ENCODE assay signal across 25 mouse cellular contexts in the genomic region with DNA sequence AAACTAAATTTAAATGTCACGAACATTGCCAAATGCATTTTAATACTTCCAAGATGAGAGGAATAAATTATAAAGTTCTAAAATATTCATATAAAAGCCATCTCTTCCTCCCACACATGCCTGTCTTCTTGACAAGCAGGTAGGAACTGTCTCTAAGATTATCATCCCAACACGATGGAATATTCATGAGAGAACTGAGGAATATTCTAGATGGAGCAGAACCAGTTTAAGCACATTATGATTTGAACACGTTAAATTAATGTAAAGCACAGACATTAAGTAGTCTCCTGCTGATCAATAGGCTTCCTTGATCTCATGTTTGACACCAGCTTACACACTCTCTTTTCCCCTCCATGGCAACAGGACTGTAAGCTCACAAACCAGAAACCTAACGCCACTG. TPM values are rescaled to one million over a fixed set of nuclear protein-coding genes. Genes with fewer than 3 reads are reported as not detected.
A peak's percentile ranks its signal among the peaks of the same experiment; 100 is the strongest.
DNase-seq lines count a peak whose midpoint lies in the region; ATAC-seq and TF ChIP-seq lines count a peak whose summit lies in the region.
"Had no signal": no experiment of that assay in that cellular context is flagged by ENCODE, and none has a peak within 500 bp of the region (broad histone marks: within the 10 kb centered on the region; RNA-seq: fewer than 3 reads in every experiment).

No protein-coding gene starts in this region.

- H3K9me3 ChIP-seq in forebrain, embryonic 13.5 days (replicated peaks), result no peaks in the 10 kb centered on the region
- no peaks in the 10 kb centered on the region for H3K9me3 ChIP-seq in forebrain, embryonic 10.5 days
- no peaks in the 10 kb centered on the region for H3K9me3 ChIP-seq in forebrain, embryonic 16.5 days (ENCODE audit: control insufficient read depth, low read length)
- H3K9me3 ChIP-seq: embryonic facial prominence, embryonic 10.5 days; embryonic facial prominence, embryonic 13.5 days; hindbrain, embryonic 12.5 days; hindbrain, embryonic 15.5 days had no signal

- H3K9ac ChIP-seq in forebrain, embryonic 13.5 days, result no peak overlapping the region
- no peak overlapping the region for H3K9ac ChIP-seq in heart, adult 2 months (ENCODE audit: low read depth, low read length)
- H3K9ac ChIP-seq in forebrain, embryonic 16.5 days (replicated peaks; ENCODE audit: low read depth, low read length), result no peak overlapping the region
- H3K9ac ChIP-seq: embryonic facial prominence, embryonic 13.5 days; hindbrain, embryonic 12.5 days; hindbrain, embryonic 15.5 days had no signal

- no peak for TF ChIP-seq POLR2A in heart, adult 2 months (IDR thresholded peaks at IDR 0.05; ENCODE audit: insufficient read depth, low read depth, low read length)

- DNase-seq in forebrain, embryonic 10.5 days (ENCODE audit: extremely low spot score, low spot score), result no peak
- peak; percentile 6 for DNase-seq in heart, adult 11 months
- no peak for DNase-seq in heart, adult 2 months
- DNase-seq in thymus, postnatal 10 days (ENCODE audit: low spot score in 2 of 2), result no peak
- DNase-seq: adrenal gland, adult 8-10 months; adrenal gland, postnatal 25 days; cerebellum, adult 11 months; cerebellum, adult 2 months; cerebellum, adult 9-11 months; cerebellum, postnatal 25 days; embryo, embryonic 11 days; gastrocnemius, adult 2 months; gastrocnemius, postnatal 14 days; kidney, adult 2 months had no signal

- ATAC-seq in forebrain, embryonic 13.5 days, result peak; percentile 66; the same call in 1 of the 2 replicates
- ATAC-seq in forebrain, embryonic 16.5 days, result peak; percentile 64
- ATAC-seq: activated CD4-positive, CD25-positive, alpha-beta regulatory T cell, adult 4 months; intestine, postnatal 0 days had no signal

- H3K36me3 ChIP-seq in forebrain, embryonic 13.5 days (ENCODE audit: poor library complexity, severe bottlenecking), result no peaks in the 10 kb centered on the region
- no peaks in the 10 kb centered on the region for H3K36me3 ChIP-seq in forebrain, embryonic 10.5 days (replicated peaks)
- H3K36me3 ChIP-seq in heart, adult 2 months (ENCODE audit: control insufficient read depth, insufficient read depth, low read length), result no peaks in the 10 kb centered on the region
- no peaks in the 10 kb centered on the region for H3K36me3 ChIP-seq in forebrain, embryonic 16.5 days (ENCODE audit: control insufficient read depth, insufficient read depth)
- H3K36me3 ChIP-seq: embryonic facial prominence, embryonic 10.5 days; embryonic facial prominence, embryonic 13.5 days; hindbrain, embryonic 12.5 days had no signal

- no peaks in the 10 kb centered on the region for H3K79me2 ChIP-seq in heart, adult 2 months (replicated peaks; ENCODE audit: control insufficient read depth, insufficient read depth, low read length)

- H3K27ac ChIP-seq in forebrain, embryonic 13.5 days, result no peak overlapping the region
- H3K27ac ChIP-seq in forebrain, embryonic 10.5 days, result no peak overlapping the region
- no peak overlapping the region for H3K27ac ChIP-seq in heart, adult 2 months
- H3K27ac ChIP-seq in forebrain, embryonic 16.5 days (ENCODE audit: low read length), result 0 out of 2 replicates have a peak overlapping the region, but pooled peaks have one; percentile 5
- H3K27ac ChIP-seq: embryonic facial prominence, embryonic 10.5 days; embryonic facial prominence, embryonic 13.5 days; gastrocnemius, adult 2 months; hindbrain, embryonic 12.5 days; hindbrain, embryonic 15.5 days had no signal

- no peak overlapping the region for H3K4me3 ChIP-seq in forebrain, embryonic 13.5 days
- no peak overlapping the region for H3K4me3 ChIP-seq in forebrain, embryonic 10.5 days
- H3K4me3 ChIP-seq in heart, adult 2 months, result no peak overlapping the region
- no peak overlapping the region for H3K4me3 ChIP-seq in forebrain, embryonic 16.5 days (replicated peaks; ENCODE audit: low read length)
- H3K4me3 ChIP-seq: embryonic facial prominence, embryonic 10.5 days; embryonic facial prominence, embryonic 13.5 days; erythroblast, embryonic 14.5 days; gastrocnemius, adult 2 months; hindbrain, embryonic 12.5 days; hindbrain, embryonic 15.5 days had no signal

- TF ChIP-seq EP300 in heart, adult 2 months (IDR thresholded peaks at IDR 0.05; ENCODE audit: insufficient read depth, low read depth, low read length), result no peak

- intact Hi-C loops in heart, adult 2 months (cut with DNase I), result no loop called here

- no peaks in the 10 kb centered on the region for H3K27me3 ChIP-seq in forebrain, embryonic 13.5 days
- no peaks in the 10 kb centered on the region for H3K27me3 ChIP-seq in forebrain, embryonic 10.5 days (ENCODE audit: poor library complexity, severe bottlenecking)
- H3K27me3 ChIP-seq in heart, adult 2 months (ENCODE audit: control insufficient read depth, insufficient read depth, low read length), result no peaks in the 10 kb centered on the region
- no peaks in the 10 kb centered on the region for H3K27me3 ChIP-seq in forebrain, embryonic 16.5 days (replicated peaks; ENCODE audit: control insufficient read depth, insufficient read depth, low read length)
- H3K27me3 ChIP-seq: embryonic facial prominence, embryonic 13.5 days; hindbrain, embryonic 12.5 days; hindbrain, embryonic 15.5 days had no signal

- TF ChIP-seq CTCF in heart, adult 2 months (IDR thresholded peaks at IDR 0.05), result no peak

- 76% methylated on average over 4 of the region's 4 CpGs for WGBS in forebrain, embryonic 13.5 days
- WGBS in forebrain, embryonic 10.5 days, result 91% methylated on average over 4 of the region's 4 CpGs
- 77% methylated on average over 4 of the region's 4 CpGs for WGBS in heart, adult 2 months
- 65% methylated on average over 4 of the region's 4 CpGs for WGBS in forebrain, embryonic 16.5 days

- 0 out of 2 replicates have a peak, but pooled peaks cover 7% of the 10 kb centered on the region for H3K4me1 ChIP-seq in forebrain, embryonic 13.5 days
- peaks cover 8% of the 10 kb centered on the region for H3K4me1 ChIP-seq in forebrain, embryonic 10.5 days
- no peaks in the 10 kb centered on the region for H3K4me1 ChIP-seq in heart, adult 2 months (ENCODE audit: control insufficient read depth, insufficient read depth, low read length)
- peaks cover 16% of the 10 kb centered on the region for H3K4me1 ChIP-seq in forebrain, embryonic 16.5 days (replicated peaks; ENCODE audit: control insufficient read depth, insufficient read depth, low read length)
- H3K4me1 ChIP-seq: hindbrain, embryonic 15.5 days had no signal

- no peak overlapping the region for H3K4me2 ChIP-seq in forebrain, embryonic 13.5 days
- H3K4me2 ChIP-seq in forebrain, embryonic 16.5 days (ENCODE audit: low read length), result no peak overlapping the region
- H3K4me2 ChIP-seq: embryonic facial prominence, embryonic 13.5 days; heart, embryonic 11.5 days; hindbrain, embryonic 12.5 days; hindbrain, embryonic 15.5 days had no signal

RNA-seq across cellular contexts. Expression of a gene that starts 41.7 kb away (rescaled TPM):
- polyA plus RNA-seq in forebrain, embryonic 13.5 days (2015; fragmentation: Nextera tagmentation; extraction: Ambion mirVana), result 12.1 and 14.2 TPM in 2 replicates
- polyA plus RNA-seq in forebrain, embryonic 10.5 days (2016; fragmentation: Nextera tagmentation; extraction: Ambion mirVana), result 0.21 and 0.36 TPM in 2 replicates
- under 1 TPM; 0.10 to 0.18 TPM for total RNA-seq in heart, adult 2 months (2021)
- polyA plus RNA-seq in heart, adult 2 months (2012; rRNA removed), result 0.06 and 0.20 TPM in 2 replicates
- polyA plus RNA-seq in forebrain, embryonic 16.5 days (2015; fragmentation: Nextera tagmentation; extraction: Ambion mirVana), result 33.0 and 39.6 TPM in 2 replicates
- total RNA-seq: hematopoietic stem cell, adult 5-6 weeks had no signal
- polyA plus RNA-seq: activated CD4-positive, CD25-positive, alpha-beta regulatory T cell, adult 4 months; erythroblast, embryonic 14.5 days; heart, embryonic 11.5 days had no signal
